Mouse (Mus musculus) left cerebral cortex, adult 6 months (tissue): ENCODE measurements around the gene Cacna1e. TPM values are rescaled to one million over a fixed set of nuclear protein-coding genes. Genes with fewer than 3 reads are reported as not detected.

Experiments used
- long read RNA-seq, 2 experiments: library from polyadenylated mRNA; unstranded; transcript quantifications; one replicate each; pipeline ENCODE4 v2.0.0; 2019 to 2020
- polyA plus RNA-seq: library from polyadenylated mRNA; unstranded; fragments of <200 nt; fragmentation: Nextera tagmentation; gene quantifications from 2 replicates; pipeline ENCODE4 v1.2.3, GENCODE M21; 2021

Gene Cacna1e
- polyA plus RNA-seq: 11.2 and 13.3 TPM in 2 replicates
- long read RNA-seq, experiment 1, partial matches to known transcripts: 13 of 35 reads
- long read RNA-seq, experiment 1, other reads (novel, unspliced or antisense): 22 of 35 reads
- long read RNA-seq, experiment 2, partial matches to known transcripts: 30 of 51 reads
- long read RNA-seq, experiment 2, other reads (novel, unspliced or antisense): 21 of 51 reads

GRCm38 (mm10) chr1:154884275-154885206 is at the start of gene Cacna1e:
TSS of gene Cacna1e (minus strand) at chr1:154884501.

Other genes with a start within 250 kb of the Cacna1e start
- gene Ier5, start 215.1 kb upstream of the Cacna1e start, polyA plus RNA-seq: 7.3 and 26.3 TPM in 2 replicates